Mouse (Mus musculus): ENCODE results near the gene Abhd8. TPM values are rescaled to one million over a fixed set of nuclear protein-coding genes. Genes with fewer than 3 reads are reported as not detected.

The Abhd8 gene
- total and polyA plus RNA-seq, 3 experiments: 6.0 to 33.2 (median 8.5) TPM

DNA sequence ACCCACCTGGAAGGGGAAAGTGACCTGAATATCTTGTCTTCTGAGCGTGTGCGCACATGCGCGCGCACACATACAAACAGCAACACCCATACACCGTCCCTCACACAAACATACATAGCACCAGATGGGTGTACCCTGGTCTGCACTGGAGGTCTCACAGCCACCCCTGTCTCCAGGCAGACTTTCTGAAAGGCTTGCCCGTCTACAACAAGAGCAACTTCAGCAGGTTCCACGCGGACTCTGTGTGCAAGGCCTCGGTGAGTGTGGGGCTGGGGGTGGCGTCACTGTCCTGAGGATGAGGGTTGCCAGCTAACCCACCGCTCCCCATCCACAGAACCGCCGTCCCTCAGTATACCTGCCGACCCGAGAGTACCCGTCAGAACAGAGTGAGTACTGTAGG, 8.4 kb upstream of the Abhd8 start:
- Histone ChIP-seq H3K9me3 (replicated peaks; ENCODE audit: low read length) (no peaks in the 10 kb centered on the region), H3K36me3 (replicated peaks in 1 of 2; ENCODE audit: control insufficient read depth in 1 of 2, insufficient read depth in 1 of 2, low read length in 1 of 2) (peaks cover 49 to 64% of the 10 kb centered on the region in 2 experiments), H3K27ac (ENCODE audit: insufficient read depth, low read depth) (no peak overlapping the region), H3K4me2 (ENCODE audit: insufficient read depth, low read depth, poor library complexity, severe bottlenecking) (no peak overlapping the region), H3K9ac (ENCODE audit: insufficient read depth, low read depth) (no peak overlapping the region), H3K4me3 (replicated peaks in 1 of 3; ENCODE audit: low read depth in 2 of 3, low read length in 2 of 3, poor library complexity in 1 of 3) (no peak overlapping the region), H3K4me1 (ENCODE audit: control insufficient read depth in 1 of 2, insufficient read depth in 2 of 2) (peaks cover 11 to 20% of the 10 kb centered on the region in 2 experiments), H3K79me2 (replicated peaks; ENCODE audit: control insufficient read depth, extremely low read depth, insufficient read depth, poor library complexity, severe bottlenecking) (peaks cover 26% of the 10 kb centered on the region), H3K27me3 (replicated peaks) (no peaks in the 10 kb centered on the region)
- no peak for DNase-seq (ENCODE audit: extremely low read depth)
- in situ Hi-C loops (cut with MboI; ENCODE audit: low pct_ligation_motif_present, low pct_unique_long_range_greater_than_20kb, low sequenced_read_pairs) (no loop called here), dilution Hi-C loops (cut with MboI; ENCODE audit: extremely low pct_ligation_motif_present, extremely low pct_unique_long_range_greater_than_20kb, low sequenced_read_pairs) (no loop called here)
- no peak for TF ChIP-seq MEF2A (IDR thresholded peaks at IDR 0.05; ENCODE audit: borderline replicate concordance, low read depth, low read length)
- no peak for TF ChIP-seq BHLHE40 (IDR thresholded peaks at IDR 0.05; ENCODE audit: low read depth, low read length)
- no peak for TF ChIP-seq JUN (IDR thresholded peaks at IDR 0.05; ENCODE audit: insufficient read depth, low read depth, low read length)
- TF ChIP-seq MAFK (IDR thresholded peaks at IDR 0.05; ENCODE audit: insufficient replicate concordance, low read length): no peak
- no peak for TF ChIP-seq ZNF384 (IDR thresholded peaks at IDR 0.05; ENCODE audit: low read depth, low read length)
- no peak for TF ChIP-seq ZKSCAN1 (IDR thresholded peaks at IDR 0.05; ENCODE audit: borderline replicate concordance, low read depth, low read length)
- no peak for TF ChIP-seq SIN3A (IDR thresholded peaks at IDR 0.05; ENCODE audit: low read length)
- no peak for TF ChIP-seq MAZ (IDR thresholded peaks at IDR 0.05; ENCODE audit: low read depth, low read length)
- TF ChIP-seq HCFC1 (IDR thresholded peaks at IDR 0.05; ENCODE audit: low read depth, low read length): no peak
- no peak for TF ChIP-seq KAT2A (IDR thresholded peaks at IDR 0.05; ENCODE audit: insufficient replicate concordance, low read length)
- no peak for TF ChIP-seq EP300 (IDR thresholded peaks at IDR 0.05; ENCODE audit: low read length)
- no peak for TF ChIP-seq CHD2 (IDR thresholded peaks at IDR 0.05; ENCODE audit: low read length)
- TF ChIP-seq E2F4 (IDR thresholded peaks at IDR 0.05; ENCODE audit: insufficient replicate concordance, low read depth, low read length): no peak
- TF ChIP-seq SMC3 (IDR thresholded peaks at IDR 0.05; ENCODE audit: low read depth, low read length): no peak
- TF ChIP-seq UBTF (IDR thresholded peaks at IDR 0.05; ENCODE audit: low read depth, low read length): no peak
- no peak for TF ChIP-seq NELFE (IDR thresholded peaks at IDR 0.05; ENCODE audit: low read depth, low read length)
- TF ChIP-seq MYC (IDR thresholded peaks at IDR 0.05; ENCODE audit: low read depth, low read length): no peak
- TF ChIP-seq USF2 (conservative IDR thresholded peaks at IDR 0.05; ENCODE audit: low read depth, low read length): no peak

DNA sequence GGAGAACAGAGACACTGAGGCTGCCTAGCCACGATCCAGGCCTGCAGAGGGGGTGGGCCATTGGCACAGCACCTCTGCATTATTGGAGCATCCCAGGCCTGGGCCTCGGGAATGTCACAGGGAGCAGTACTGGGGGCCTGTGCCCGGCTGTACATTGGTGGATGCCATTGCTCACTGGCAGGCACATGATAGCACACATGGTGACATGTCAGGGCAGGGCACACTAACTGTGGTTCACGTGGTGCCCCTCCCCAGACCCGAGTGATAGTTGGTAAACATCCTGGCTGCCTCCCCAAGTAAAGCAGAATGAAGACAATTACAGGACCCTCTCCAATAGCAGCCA, 7.4 kb upstream of the Abhd8 start:
- Histone ChIP-seq H3K4me1 (ENCODE audit: control insufficient read depth in 1 of 2, insufficient read depth in 2 of 2) (peaks cover 11 to 24% of the 10 kb centered on the region in 2 experiments), H3K4me3 (replicated peaks in 1 of 3; ENCODE audit: low read depth in 2 of 3, low read length in 2 of 3, poor library complexity in 1 of 3) (no peak overlapping the region), H3K79me2 (replicated peaks; ENCODE audit: control insufficient read depth, extremely low read depth, insufficient read depth, poor library complexity, severe bottlenecking) (peaks cover 26% of the 10 kb centered on the region), H3K9ac (ENCODE audit: insufficient read depth, low read depth) (no peak overlapping the region), H3K27me3 (replicated peaks) (no peaks in the 10 kb centered on the region), H3K36me3 (replicated peaks in 1 of 2; ENCODE audit: control insufficient read depth in 1 of 2, insufficient read depth in 1 of 2, low read length in 1 of 2) (peaks cover 49 to 72% of the 10 kb centered on the region in 2 experiments), H3K4me2 (ENCODE audit: insufficient read depth, low read depth, poor library complexity, severe bottlenecking) (no peak overlapping the region), H3K9me3 (replicated peaks; ENCODE audit: low read length) (no peaks in the 10 kb centered on the region), H3K27ac (ENCODE audit: insufficient read depth, low read depth) (no peak overlapping the region)
- DNase-seq (ENCODE audit: extremely low read depth): no peak
- no peak for TF ChIP-seq EP300 (IDR thresholded peaks at IDR 0.05; ENCODE audit: low read length)
- no peak for TF ChIP-seq UBTF (IDR thresholded peaks at IDR 0.05; ENCODE audit: low read depth, low read length)
- no peak for TF ChIP-seq MAZ (IDR thresholded peaks at IDR 0.05; ENCODE audit: low read depth, low read length)
- dilution Hi-C loops (cut with MboI; ENCODE audit: extremely low pct_ligation_motif_present, extremely low pct_unique_long_range_greater_than_20kb, low sequenced_read_pairs): no loop called here
- in situ Hi-C loops (cut with MboI; ENCODE audit: low pct_ligation_motif_present, low pct_unique_long_range_greater_than_20kb, low sequenced_read_pairs): no loop called here

Data from CH12.LX (cell line).